Mouse (Mus musculus): ENCODE measurements at regions not wholly inside any gene's neighbourhood (a gene's known extent, or its start where the extent isn't known, plus 50 kb on each side); places are given as distances from the start of the nearest gene placed in this dataset.

DNA sequence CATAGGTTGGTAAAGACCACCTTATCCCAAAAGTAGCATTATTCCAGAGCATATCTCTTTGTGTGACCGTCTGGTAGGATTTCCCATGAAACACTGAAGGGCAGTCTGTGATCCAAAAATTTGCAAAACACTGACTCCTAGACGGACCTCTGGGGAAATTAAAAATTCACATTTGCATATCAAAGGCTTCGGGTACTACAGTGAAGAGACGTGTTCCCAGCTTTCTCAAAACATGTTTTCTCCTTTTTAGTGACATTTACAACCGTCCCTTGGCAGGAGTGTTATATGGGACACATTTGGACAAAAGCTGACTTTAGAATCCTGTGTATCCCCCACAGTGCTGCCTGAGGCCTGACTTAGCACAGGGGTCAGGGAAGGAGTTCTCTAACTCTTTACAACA is 78.8 kb upstream of the Pkdcc start:
- DNase-seq (ENCODE audit: low read depth): no peak

GRCm38 (mm10) chr17:83137720-83138119 is 77.4 kb upstream of the Pkdcc start:
- no peak for DNase-seq (ENCODE audit: low read depth)

- no peak for DNase-seq (ENCODE audit: low read depth)
These were observed 76.3 kb upstream of the Pkdcc start for GRCm38 (mm10) chr17:83138493-83139417.

DNA sequence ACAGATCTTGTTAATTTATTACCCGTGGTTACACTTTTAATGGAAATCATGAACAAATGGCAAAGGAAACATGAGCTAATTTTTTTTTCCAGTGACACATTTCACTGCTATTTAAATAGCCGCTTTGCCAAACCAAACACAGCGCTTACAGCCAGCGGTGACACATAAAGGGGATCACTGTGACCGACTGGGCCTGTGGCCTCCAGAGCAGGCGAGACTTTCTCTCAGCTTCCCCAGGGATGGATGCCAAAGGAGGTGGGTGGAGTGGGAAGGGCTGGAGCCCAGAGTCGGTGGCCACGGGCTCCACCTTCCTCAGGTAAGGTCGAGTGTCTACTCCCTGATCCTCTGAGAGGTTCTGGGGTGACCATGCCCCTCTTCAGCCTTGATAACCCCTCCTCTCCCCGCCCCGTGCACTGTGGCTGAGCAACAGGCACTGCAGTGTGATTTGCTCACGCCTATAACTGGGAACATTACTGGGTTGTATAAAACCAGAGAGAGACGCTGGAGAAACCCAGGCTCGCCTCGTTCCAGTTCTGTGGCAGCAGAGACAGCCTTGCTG is 66.6 kb upstream of the Pkdcc start:
- no peak for DNase-seq (ENCODE audit: low read depth)

DNA sequence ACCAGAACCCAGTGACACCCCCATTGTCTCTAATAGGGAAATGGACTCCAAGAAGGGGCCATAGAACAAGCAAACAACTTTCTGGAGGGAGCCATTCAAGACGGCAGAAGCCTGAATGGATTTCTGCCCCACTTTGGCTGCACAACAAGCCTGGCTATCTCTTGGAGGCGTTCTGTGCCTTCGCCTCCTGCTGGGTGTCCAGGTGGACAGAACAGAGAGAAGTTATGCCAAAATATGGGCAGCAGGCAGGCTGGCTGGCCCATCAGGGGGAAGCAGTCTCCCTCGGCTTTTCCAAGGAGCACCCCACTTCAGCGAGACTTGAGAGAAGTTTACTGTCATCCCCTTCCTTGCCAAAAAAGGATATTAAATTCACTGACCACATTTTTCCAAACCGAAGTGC is 65.8 kb upstream of the Pkdcc start:
- DNase-seq (ENCODE audit: low read depth): no peak

GRCm38 (mm10) chr17:83155106-83155505 is 60.0 kb upstream of the Pkdcc start:
- DNase-seq (ENCODE audit: low read depth): no peak

- peak; percentile 17 for DNase-seq (ENCODE audit: low read depth)
These were observed 58.4 kb upstream of the Pkdcc start for GRCm38 (mm10) chr17:83156682-83157081.

DNA sequence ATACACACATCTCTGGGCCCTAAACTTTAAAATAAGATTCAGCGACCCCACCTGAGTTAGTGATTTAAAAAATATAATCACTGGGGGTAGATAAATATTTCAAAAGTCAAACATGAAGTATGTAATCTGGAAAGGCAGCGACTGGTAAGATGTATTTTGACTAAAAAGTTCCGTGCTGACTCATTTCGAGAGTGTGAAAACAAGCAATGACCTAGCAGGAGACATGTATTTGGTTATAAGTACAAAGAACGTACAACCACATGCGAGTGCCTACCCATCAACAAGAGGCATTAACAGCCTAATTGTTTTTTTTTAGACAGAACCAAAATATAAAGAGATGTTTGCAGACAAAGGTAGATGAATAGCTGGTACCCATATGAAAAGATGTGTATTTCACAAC is 57.0 kb upstream of the Pkdcc start:
- peak; percentile 90 for DNase-seq (ENCODE audit: low read depth)

DNA sequence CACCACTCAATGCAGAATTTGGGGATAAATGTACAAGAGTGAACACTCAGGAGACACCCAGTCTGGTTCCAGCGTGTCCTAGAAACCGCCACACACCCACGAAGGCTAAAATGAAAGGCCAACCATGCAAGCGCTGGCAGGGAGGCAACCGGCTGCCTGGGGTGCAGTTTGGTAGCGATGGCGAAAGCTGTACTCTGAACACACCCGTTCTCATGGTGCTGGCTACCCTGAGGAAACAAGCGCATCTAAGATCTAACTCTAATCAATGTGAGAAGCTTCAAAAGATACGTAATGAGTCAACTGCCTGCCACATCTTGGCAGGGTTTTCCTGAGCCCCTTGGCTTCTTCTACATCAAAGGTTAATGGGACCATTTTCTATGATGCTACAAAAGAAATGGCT is 56.4 kb upstream of the Pkdcc start:
- DNase-seq (ENCODE audit: low read depth): peak; percentile 72

DNA sequence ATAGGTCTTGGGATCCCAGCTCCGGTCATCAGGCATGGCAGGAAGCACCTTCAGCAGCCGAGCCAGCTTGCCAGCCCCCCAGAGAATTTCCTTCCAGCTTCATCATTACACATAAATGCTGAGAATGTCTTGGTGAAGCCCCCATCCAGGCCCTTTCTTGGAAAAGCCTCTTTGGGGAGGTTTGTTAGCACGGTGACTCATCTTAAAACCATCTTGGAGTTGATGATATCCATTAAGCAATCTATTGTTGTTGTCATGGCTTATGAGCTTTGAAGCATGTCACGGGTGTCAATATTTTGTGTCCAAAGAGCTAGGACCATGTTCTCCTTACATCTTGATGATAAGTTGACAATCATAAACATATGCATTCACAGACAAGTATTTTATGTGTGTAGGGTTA is 55.5 kb upstream of the Pkdcc start:
- DNase-seq (ENCODE audit: low read depth): peak; percentile 7

DNA sequence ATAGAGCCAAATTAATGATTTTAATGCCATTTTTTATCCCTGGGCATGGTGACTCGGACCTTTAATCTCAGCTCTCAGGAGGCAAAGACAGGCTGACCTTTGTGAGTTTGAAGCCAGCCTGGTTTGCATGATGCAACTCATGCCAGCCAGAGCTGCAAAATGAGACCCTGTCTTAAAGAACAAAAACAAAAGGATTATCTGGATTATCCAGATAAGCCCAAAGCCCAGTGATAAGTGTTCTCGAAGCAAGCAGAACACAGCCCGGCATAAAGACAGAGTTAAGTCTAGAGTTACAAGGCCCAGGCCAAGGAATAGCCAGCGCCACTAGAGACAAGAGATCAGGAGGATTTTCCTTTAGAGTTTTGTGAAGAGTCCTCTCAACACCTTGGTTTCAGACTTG is 54.8 kb upstream of the Pkdcc start:
- no peak for DNase-seq (ENCODE audit: low read depth)

- no peak for DNase-seq (ENCODE audit: low read depth)
These were observed 53.4 kb upstream of the Pkdcc start for GRCm38 (mm10) chr17:83161731-83162130.

- no peak for DNase-seq (ENCODE audit: low read depth)
These were observed 51.0 kb upstream of the Pkdcc start for GRCm38 (mm10) chr17:83163952-83164560.

GRCm38 (mm10) chr17:83164728-83165127 is 50.4 kb upstream of the Pkdcc start:
- no peak for DNase-seq (ENCODE audit: low read depth)

GRCm38 (mm10) chr17:83165140-83165539 is 50.0 kb upstream of the Pkdcc start:
- DNase-seq (ENCODE audit: low read depth): no peak

All from induced T-regulatory cell, adult 2 months (primary cell).